Mouse (Mus musculus) forebrain, embryonic 10.5 days (tissue): ENCODE results near the gene Atad2b. TPM values are rescaled to one million over a fixed set of nuclear protein-coding genes. Genes with fewer than 3 reads are reported as not detected.
A peak's percentile ranks its signal among the peaks of the same experiment; 100 is the strongest.

Source experiments
- DNase-seq: peaks from one replicate; pipeline ENCODE4 v3.0.0-alpha.2; 2017; ENCODE audit warnings: low spot score; ENCODE audit errors: extremely low spot score
- H3K27ac ChIP-seq: fragments of 300-500 bp; sonication (generic); 2 replicates; pipeline ENCODE4 v1.5.1; 2016; ENCODE audit warnings: mild to moderate bottlenecking
- H3K27me3 ChIP-seq: fragments of 300-500 bp; sonication (generic); 2 replicates; pipeline ENCODE4 v1.6.1; 2016; ENCODE audit warnings: mild to moderate bottlenecking; ENCODE audit not compliant: poor library complexity, severe bottlenecking
- H3K36me3 ChIP-seq: fragments of 300-500 bp; sonication (generic); replicated peaks from 2 replicates; pipeline ENCODE4 v1.6.1; 2016; ENCODE audit warnings: mild to moderate bottlenecking, moderate library complexity
- H3K4me1 ChIP-seq: fragments of 300-500 bp; sonication (generic); 2 replicates; pipeline ENCODE4 v1.6.1; 2016
- H3K4me3 ChIP-seq: fragments of 300-500 bp; sonication (generic); 2 replicates; pipeline ENCODE4 v1.5.1; 2016; ENCODE audit warnings: mild to moderate bottlenecking, moderate library complexity
- H3K9me3 ChIP-seq: fragments of 300-500 bp; sonication (generic); 2 replicates; pipeline ENCODE4 v1.6.1; 2016; ENCODE audit warnings: mild to moderate bottlenecking, moderate library complexity
- WGBS: fragments of 180-500 bp; shearing (Covaris S2); methylation state at CpG from one replicate; pipeline ENCODE4 v1.1.7; 2016; 5-methylcytosine and 5-hydroxymethylcytosine counted together
- polyA plus RNA-seq: library from polyadenylated mRNA; unstranded; fragments of >200 nt; fragmentation: Nextera tagmentation; extraction: Ambion mirVana; gene quantifications from 2 replicates; pipeline ENCODE4 v1.2.1, GENCODE M21; 2016

Atad2b gene
- polyA plus RNA-seq, 1 experiment from 2014 or later: 12.7 TPM

DNA sequence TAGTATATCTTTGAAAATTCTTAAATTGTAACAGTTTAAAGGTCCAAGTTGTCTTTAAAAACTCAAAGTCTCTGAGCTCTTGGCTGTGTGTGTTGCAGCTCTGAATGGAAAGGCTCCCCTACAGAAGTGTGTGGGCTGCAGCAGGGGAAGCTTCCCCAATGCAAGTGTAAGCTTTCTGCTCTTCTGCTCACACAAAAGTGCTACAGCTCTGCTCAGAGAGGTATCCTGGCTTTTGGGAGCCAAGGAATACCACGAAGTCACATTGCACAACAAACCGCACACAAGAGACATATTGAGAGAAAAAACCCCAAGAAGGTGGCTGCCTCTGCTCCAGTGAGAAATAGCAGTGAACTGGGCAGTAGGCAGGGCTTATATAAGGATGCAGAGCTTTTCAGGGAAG is 120.9 kb downstream of the Atad2b start:
- Histone ChIP-seq H3K4me1 (no peaks in the 10 kb centered on the region), H3K9me3 (no peaks in the 10 kb centered on the region), H3K27me3 (no peaks in the 10 kb centered on the region), H3K27ac (no peak overlapping the region), H3K4me3 (no peak overlapping the region), H3K36me3 (peaks cover 77% of the 10 kb centered on the region)
- WGBS: 97% methylated on average over 2 of the region's 2 CpGs
- no peak for DNase-seq

- Histone ChIP-seq H3K4me1 (no peaks in the 10 kb centered on the region), H3K27ac (no peak overlapping the region), H3K9me3 (no peaks in the 10 kb centered on the region), H3K36me3 (peaks cover 50% of the 10 kb centered on the region), H3K27me3 (no peaks in the 10 kb centered on the region), H3K4me3 (no peak overlapping the region)
- 88% methylated on average over 15 of the region's 15 CpGs for WGBS
- DNase-seq: no peak
Observed at GRCm38 (mm10) chr12:5044141-5044540, 127.0 kb downstream of the Atad2b start.

DNA sequence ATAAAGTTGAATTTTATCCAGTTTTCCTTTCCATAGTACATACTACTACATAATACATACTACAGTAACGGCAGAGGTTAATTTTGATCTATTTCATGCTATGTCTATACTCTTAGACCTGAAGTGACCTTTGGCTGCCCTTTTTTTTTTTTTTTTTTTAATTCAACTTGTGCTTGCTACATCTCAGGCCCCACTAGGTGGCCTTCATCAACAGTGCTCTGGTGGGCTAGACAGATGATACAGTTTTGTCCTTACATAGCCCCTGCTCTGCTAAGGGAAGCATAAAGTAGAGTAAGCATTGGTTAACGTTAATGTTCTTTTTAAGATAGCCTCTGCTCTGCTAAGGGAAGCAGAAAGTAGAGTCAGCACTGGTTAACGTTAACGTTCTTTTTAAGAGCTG is 131.0 kb downstream of the Atad2b start:
- no peak overlapping the region for H3K27ac ChIP-seq
- H3K4me1 ChIP-seq: no peaks in the 10 kb centered on the region
- WGBS: 94% methylated on average over 4 of the region's 4 CpGs
- peaks cover 29% of the 10 kb centered on the region for H3K36me3 ChIP-seq
- DNase-seq: no peak
- H3K4me3 ChIP-seq: no peak overlapping the region
- H3K27me3 ChIP-seq: no peaks in the 10 kb centered on the region
- peaks cover 24% of the 10 kb centered on the region for H3K9me3 ChIP-seq

GRCm38 (mm10) chr12:5067590-5067989 is 150.4 kb downstream of the Atad2b start:
- Histone ChIP-seq H3K36me3 (no peaks in the 10 kb centered on the region), H3K4me3 (no peak overlapping the region), H3K27ac (no peak overlapping the region), H3K27me3 (no peaks in the 10 kb centered on the region), H3K9me3 (no peaks in the 10 kb centered on the region), H3K4me1 (0 out of 2 replicates have a peak, but pooled peaks cover 5% of the 10 kb centered on the region)
- DNase-seq: no peak
- 60% methylated on average over 3 of the region's 3 CpGs for WGBS

DNA sequence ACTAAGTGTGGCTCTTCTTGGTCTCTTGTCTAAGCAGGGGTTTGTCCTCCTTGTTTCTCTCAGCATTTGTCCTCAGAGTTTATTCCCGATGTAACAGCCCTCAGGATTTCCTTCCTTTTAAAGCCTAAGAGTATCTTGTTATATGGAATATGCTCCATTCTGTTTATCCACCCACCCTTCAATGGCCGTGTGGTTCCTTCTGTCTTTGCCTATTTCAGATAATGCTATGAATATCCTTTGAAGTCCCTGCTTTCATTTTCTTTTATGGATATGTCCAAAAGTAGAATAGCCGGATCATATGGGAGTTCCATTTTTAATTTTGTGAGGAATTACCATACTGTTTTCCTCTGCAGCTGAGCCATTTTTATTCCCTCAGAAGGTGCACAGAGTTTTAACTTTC is 153.0 kb downstream of the Atad2b start:
- Histone ChIP-seq H3K9me3 (no peaks in the 10 kb centered on the region), H3K4me1 (0 out of 2 replicates have a peak, but pooled peaks cover 5% of the 10 kb centered on the region), H3K4me3 (no peak overlapping the region), H3K36me3 (no peaks in the 10 kb centered on the region), H3K27ac (no peak overlapping the region), H3K27me3 (no peaks in the 10 kb centered on the region)
- WGBS: 91% methylated on average over 3 of the region's 3 CpGs
- no peak for DNase-seq

DNA sequence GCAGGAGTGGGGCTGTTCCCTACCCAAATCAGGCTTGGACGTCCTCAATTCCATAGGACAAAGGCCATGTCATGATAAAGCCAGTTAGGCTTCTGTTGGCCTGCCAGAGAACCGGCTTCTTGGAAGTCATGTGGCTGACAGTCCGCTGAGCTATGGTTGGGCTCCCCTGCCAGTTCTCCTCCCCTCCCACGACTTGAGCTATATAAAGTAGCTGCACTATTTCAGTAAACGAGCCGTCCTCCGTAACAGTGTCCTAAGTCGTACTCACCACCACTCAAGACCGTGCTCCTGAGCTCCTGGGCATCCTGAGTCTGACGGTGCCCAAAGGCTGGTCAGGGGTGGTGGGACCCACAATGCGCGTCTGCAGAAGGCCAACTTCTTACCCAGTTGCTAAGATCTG is 156.0 kb downstream of the Atad2b start:
- 0 out of 2 replicates have a peak, but pooled peaks cover 5% of the 10 kb centered on the region for H3K4me1 ChIP-seq
- no peak overlapping the region for H3K4me3 ChIP-seq
- WGBS: 90% methylated on average over 12 of the region's 12 CpGs
- H3K27me3 ChIP-seq: no peaks in the 10 kb centered on the region
- no peaks in the 10 kb centered on the region for H3K9me3 ChIP-seq
- no peak overlapping the region for H3K27ac ChIP-seq
- H3K36me3 ChIP-seq: no peaks in the 10 kb centered on the region
- DNase-seq: no peak

- 94% methylated on average over 4 of the region's 4 CpGs for WGBS
- DNase-seq: no peak
- Histone ChIP-seq H3K27ac (no peak overlapping the region), H3K36me3 (peaks cover 20% of the 10 kb centered on the region), H3K27me3 (no peaks in the 10 kb centered on the region), H3K4me1 (no peaks in the 10 kb centered on the region), H3K4me3 (no peak overlapping the region), H3K9me3 (no peaks in the 10 kb centered on the region)
Observed at GRCm38 (mm10) chr12:5081480-5081879, 164.3 kb downstream of the Atad2b start.

DNA sequence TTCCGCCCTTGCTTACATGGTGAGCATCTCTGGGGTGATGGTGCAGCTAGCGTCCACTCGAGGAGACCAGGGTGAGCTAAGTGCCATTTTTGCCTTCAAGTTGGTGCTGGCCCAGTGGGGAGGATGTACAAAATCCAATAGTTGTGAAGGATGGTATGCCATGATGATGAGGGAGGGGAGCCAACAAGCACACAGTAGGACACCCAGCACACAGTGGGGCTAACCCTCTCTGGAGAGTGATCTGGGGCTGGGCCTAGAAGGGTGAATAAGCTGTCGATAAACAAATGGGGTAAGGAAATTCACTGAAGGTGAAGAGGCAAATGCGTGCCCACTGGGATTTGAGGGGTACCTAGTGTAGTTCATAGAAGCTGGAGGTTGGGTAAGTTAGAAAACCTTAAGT is 167.6 kb downstream of the Atad2b start:
- no peak overlapping the region for H3K4me3 ChIP-seq
- H3K4me1 ChIP-seq: peaks cover 4% of the 10 kb centered on the region; the same call in 1 of the 2 replicates
- DNase-seq: no peak
- H3K27ac ChIP-seq: no peak overlapping the region
- 93% methylated on average over 5 of the region's 5 CpGs for WGBS
- peaks cover 22% of the 10 kb centered on the region for H3K36me3 ChIP-seq
- no peaks in the 10 kb centered on the region for H3K9me3 ChIP-seq
- no peaks in the 10 kb centered on the region for H3K27me3 ChIP-seq

DNA sequence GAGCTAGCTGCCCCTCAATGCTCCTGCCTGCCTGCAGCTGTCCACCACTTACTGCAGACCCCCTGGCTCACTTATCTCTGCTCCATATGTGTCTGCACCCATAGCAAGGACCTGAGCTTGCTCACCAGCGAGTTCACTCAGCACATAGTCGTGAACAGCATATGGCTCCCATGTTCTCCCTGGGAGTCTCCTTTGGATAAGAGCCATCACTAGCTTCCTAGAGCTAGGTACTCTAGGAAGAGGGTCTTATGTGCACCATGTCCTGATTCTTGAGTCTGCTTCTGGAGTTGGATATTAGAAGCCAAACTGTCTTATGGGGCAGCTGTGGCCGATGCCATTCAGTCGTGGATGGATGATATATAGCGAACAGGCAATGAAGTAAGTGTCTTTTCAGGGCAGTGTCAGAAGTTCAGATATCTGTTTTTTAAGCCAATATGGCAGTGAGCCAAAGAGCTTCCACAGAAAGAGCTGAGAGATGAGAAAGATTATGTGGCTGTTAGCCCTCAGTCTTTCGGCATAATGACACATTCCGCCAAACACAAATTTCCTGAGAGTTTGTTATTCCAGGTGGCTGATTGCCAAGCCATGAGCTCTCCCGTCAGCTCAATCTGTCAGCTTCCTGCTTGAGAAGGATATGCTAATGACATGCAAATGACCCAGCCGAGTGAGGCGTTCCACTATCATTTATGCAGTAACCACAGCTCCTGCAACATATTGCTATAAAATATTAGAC is 170.8 kb downstream of the Atad2b start:
- Histone ChIP-seq H3K9me3 (no peaks in the 10 kb centered on the region), H3K36me3 (peaks cover 28% of the 10 kb centered on the region), H3K4me1 (peaks cover 9% of the 10 kb centered on the region; the same call in 1 of the 2 replicates), H3K4me3 (no peak overlapping the region), H3K27ac (no peak overlapping the region), H3K27me3 (no peaks in the 10 kb centered on the region)
- DNase-seq: no peak
- 76% methylated on average over 10 of the region's 10 CpGs for WGBS

DNA sequence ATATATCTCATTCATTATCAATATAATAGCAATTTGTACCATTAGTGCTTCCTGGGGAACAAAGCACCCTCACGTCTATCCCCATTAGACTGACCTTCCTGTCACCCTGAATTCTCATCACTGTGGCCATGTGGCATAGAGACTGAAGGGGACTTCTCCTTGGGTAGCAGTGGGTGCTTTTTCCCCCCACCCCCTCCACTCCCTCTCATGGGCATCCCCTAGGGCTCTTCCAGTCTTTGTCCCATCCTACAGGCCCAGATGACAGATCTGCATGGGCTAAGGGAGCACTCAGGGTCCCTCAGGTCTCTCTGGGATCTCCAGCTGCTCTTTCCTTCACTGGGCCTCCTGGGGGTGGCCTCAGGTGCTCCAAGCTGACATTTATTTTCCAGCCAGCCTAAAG is 171.5 kb downstream of the Atad2b start:
- Histone ChIP-seq H3K36me3 (peaks cover 21% of the 10 kb centered on the region), H3K9me3 (no peaks in the 10 kb centered on the region), H3K27ac (peak overlapping the region; percentile 11; the same call in 1 of the 2 replicates), H3K4me3 (no peak overlapping the region), H3K27me3 (no peaks in the 10 kb centered on the region), H3K4me1 (peaks cover 9% of the 10 kb centered on the region; the same call in 1 of the 2 replicates)
- WGBS: 62% methylated on average over 1 of the region's 1 CpGs
- no peak for DNase-seq

Other genes with a start within 250 kb of the Atad2b start
- 0.23 and 0.35 TPM in 2 replicates for gene Fam228a, start 178.9 kb upstream of the Atad2b start, polyA plus RNA-seq
- gene Pfn4, start 148.3 kb upstream of the Atad2b start, polyA plus RNA-seq: 2.0 and 3.2 TPM in 2 replicates
- 2.1 and 2.9 TPM in 2 replicates for gene Fam228b, start 148.1 kb upstream of the Atad2b start, polyA plus RNA-seq
- 331 and 332 TPM in 2 replicates for gene Sf3b6, start 99.8 kb upstream of the Atad2b start, polyA plus RNA-seq
- 4.3 and 6.2 TPM in 2 replicates for gene Fkbp1b, start 75.8 kb upstream of the Atad2b start, polyA plus RNA-seq
- 28.6 and 29.3 TPM in 2 replicates for gene Wdcp, start 74.0 kb upstream of the Atad2b start, polyA plus RNA-seq
- gene Mfsd2b, start 43.0 kb upstream of the Atad2b start, polyA plus RNA-seq: 3.7 and 4.8 TPM in 2 replicates
- gene Ubxn2a, start 9.6 kb upstream of the Atad2b start, polyA plus RNA-seq: 22.1 and 25.4 TPM in 2 replicates